Mouse (Mus musculus): ENCODE results near the gene Xrcc1. TPM values are rescaled to one million over a fixed set of nuclear protein-coding genes. Genes with fewer than 3 reads are reported as not detected.
"Not testable (repeated sequence)": the region's sequence is repeated elsewhere in the genome, so short reads cannot be mapped to it uniquely, and the experiment has no call there.

Xrcc1 gene
- total RNA-seq, 2 experiments from 2014 or later = 37.6 to 41.3 TPM

- DNase-seq = peak; percentile 97 to 98
These were observed 55.0 kb downstream of the Xrcc1 start for GRCm38 (mm10) chr7:24600941-24601597.

GRCm38 (mm10) chr7:24605561-24605960 is 59.5 kb downstream of the Xrcc1 start:
- DNase-seq = no peak

GRCm38 (mm10) chr7:24606046-24606445 is 60.0 kb downstream of the Xrcc1 start:
- DNase-seq = no peak

- DNase-seq = peak; percentile 48 to 73
These were observed 61.9 kb downstream of the Xrcc1 start for GRCm38 (mm10) chr7:24608017-24608416.

- no peak for DNase-seq
These were observed 62.5 kb downstream of the Xrcc1 start for GRCm38 (mm10) chr7:24608561-24608960.

GRCm38 (mm10) chr7:24610144-24610878 is 64.2 kb downstream of the Xrcc1 start, which contains the start of gene Phldb3:
Gene Phldb3, plus strand, starts transcription at chr7:24610763.
- DNase-seq = peak in 1 of 2 experiments; percentile 41

GRCm38 (mm10) chr7:24610879-24611494 is 64.9 kb downstream of the Xrcc1 start:
- DNase-seq = peak; percentile 93 to 95

- DNase-seq = no peak
These were observed 65.6 kb downstream of the Xrcc1 start for GRCm38 (mm10) chr7:24611709-24612108.

GRCm38 (mm10) chr7:24612308-24612910 is 66.3 kb downstream of the Xrcc1 start:
- no peak for DNase-seq

GRCm38 (mm10) chr7:24614816-24615215 is 68.7 kb downstream of the Xrcc1 start:
- no peak for DNase-seq

- DNase-seq = no peak
These were observed 71.7 kb downstream of the Xrcc1 start for GRCm38 (mm10) chr7:24617763-24618162.

GRCm38 (mm10) chr7:24618374-24618773 is 72.3 kb downstream of the Xrcc1 start:
- DNase-seq = not testable (repeated sequence)

GRCm38 (mm10) chr7:24619671-24620397 is 73.7 kb downstream of the Xrcc1 start:
- DNase-seq = no peak

- DNase-seq = no peak
These were observed 75.1 kb downstream of the Xrcc1 start for GRCm38 (mm10) chr7:24621193-24621592.

GRCm38 (mm10) chr7:24622967-24623366 is 76.9 kb downstream of the Xrcc1 start:
- no peak for DNase-seq

Other genes with a start within 250 kb of the Xrcc1 start
- 10 to 100 TPM in 1 of 2 experiments, 1 to 10 TPM in 1; 8.8 to 10.3 TPM for gene Zfp61, start 245.1 kb upstream of the Xrcc1 start, total RNA-seq (2021)
- 1 to 10 TPM; 3.1 to 4.0 TPM for gene Zfp94, start 229.6 kb upstream of the Xrcc1 start, total RNA-seq (2021)
- under 1 TPM; 0.36 to 0.56 TPM for gene Tescl, start 212.4 kb upstream of the Xrcc1 start, total RNA-seq (2021)
- not detected for gene Lypd5, start 197.1 kb upstream of the Xrcc1 start, total RNA-seq (2021)
- gene Kcnn4, start 176.0 kb upstream of the Xrcc1 start, total RNA-seq (2021) = 1 to 10 TPM in 1 of 2 experiments, under 1 TPM in 1; 0.79 to 1.3 TPM
- 10 to 100 TPM; 17.8 to 21.1 TPM for gene Smg9, start 146.7 kb upstream of the Xrcc1 start, total RNA-seq (2021)
- not detected for gene Irgc1, start 94.0 kb upstream of the Xrcc1 start, total RNA-seq (2021)
- gene Plaur, start 83.8 kb upstream of the Xrcc1 start, total RNA-seq (2021) = 1 to 10 TPM; 7.9 to 9.8 TPM
- gene Cadm4, start 64.3 kb upstream of the Xrcc1 start, total RNA-seq (2021) = 1 to 10 TPM; 2.8 to 3.6 TPM
- gene Zfp428, start 39.3 kb upstream of the Xrcc1 start, total RNA-seq (2021) = 1 to 10 TPM; 6.0 to 6.8 TPM
- gene AC161166.1, start 33.8 kb upstream of the Xrcc1 start, total RNA-seq (2021) = not detected
- gene Irgq, start 15.6 kb upstream of the Xrcc1 start, total RNA-seq (2021) = 10 to 100 TPM; 20.4 to 24.1 TPM
- not detected for gene Pinlyp, start 171 bp upstream of the Xrcc1 start, total RNA-seq (2021)
- 10 to 100 TPM; 27.9 to 34.2 TPM for gene Ethe1, start 41.3 kb downstream of the Xrcc1 start, total RNA-seq (2021)
- under 1 TPM in 1 of 2 experiments, not detected in 1; 0.30 TPM for gene Zfp575, start 41.4 kb downstream of the Xrcc1 start, total RNA-seq (2021)
- gene Phldb3, start 64.5 kb downstream of the Xrcc1 start, total RNA-seq (2021) = 1 to 10 TPM; 5.4 to 5.8 TPM
- under 1 TPM; 0.36 to 0.92 TPM for gene Lypd3, start 90.3 kb downstream of the Xrcc1 start, total RNA-seq (2021)
- gene Tex101, start 130.4 kb downstream of the Xrcc1 start, total RNA-seq (2021) = not detected
- not detected for gene BC049730, start 163.0 kb downstream of the Xrcc1 start, total RNA-seq (2021)
- gene Gm4763, start 180.6 kb downstream of the Xrcc1 start, total RNA-seq (2021) = not detected
- gene Cd177, start 214.0 kb downstream of the Xrcc1 start, total RNA-seq (2021) = under 1 TPM in 1 of 2 experiments, not detected in 1; 0.20 TPM
- not detected for gene Ceacam10, start 230.9 kb downstream of the Xrcc1 start, total RNA-seq (2021)

Data from adrenal gland, postnatal 36 days (tissue).